Mouse (Mus musculus): ENCODE data around the gene Abcb1b. TPM values are rescaled to one million over a fixed set of nuclear protein-coding genes. Genes with fewer than 3 reads are reported as not detected.

Gene Abcb1b
- total RNA-seq, 2 experiments from 2014 or later: 3.4 to 4.8 TPM

DNA sequence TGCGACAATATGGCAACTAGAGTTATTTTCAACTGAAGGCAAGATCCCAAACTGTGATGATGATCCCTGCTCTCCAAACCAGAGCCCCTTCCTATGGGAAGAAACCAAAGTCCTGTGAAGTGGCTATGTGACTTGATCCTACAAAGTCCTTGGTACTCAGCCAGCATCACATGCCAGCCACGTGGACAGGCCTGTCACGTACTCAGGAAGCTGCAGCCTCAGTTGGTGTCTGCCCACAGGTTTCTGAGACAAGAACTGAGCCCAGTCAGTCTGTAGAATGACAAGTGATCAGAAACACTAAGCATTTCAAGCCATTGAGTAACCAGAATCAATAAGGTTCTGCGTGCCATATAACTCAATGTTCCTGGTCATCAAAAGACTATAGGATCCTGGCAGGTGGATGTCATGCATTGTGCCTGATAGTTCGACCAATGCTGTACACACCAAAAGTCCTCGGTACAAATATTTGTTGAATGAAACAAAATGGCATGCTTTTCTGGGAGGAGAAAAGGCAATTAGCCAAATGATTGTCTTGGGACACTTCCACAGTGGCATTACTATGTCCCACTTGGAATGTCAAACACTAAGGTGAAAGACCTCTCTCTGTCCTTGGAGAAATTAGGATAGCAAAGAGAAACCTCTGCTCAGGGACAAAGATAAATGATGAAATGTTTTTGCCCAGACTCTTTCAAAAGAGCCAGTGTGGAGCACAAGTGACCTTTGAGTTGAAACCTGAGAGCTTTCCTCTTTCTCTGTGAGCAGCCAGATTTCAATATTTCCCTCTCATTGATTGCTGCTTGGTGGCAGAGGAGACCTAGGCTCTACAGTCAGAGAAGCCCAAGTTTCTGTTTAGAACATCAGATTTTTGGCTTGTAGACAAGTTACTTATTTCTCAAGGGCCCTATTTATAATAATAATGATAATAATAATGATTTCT, 75.3 kb downstream of the Abcb1b start:
- no peak overlapping the region for H3K27ac ChIP-seq
- TF ChIP-seq CTCF (conservative IDR thresholded peaks at IDR 0.05): no peak
- DNase-seq (ENCODE audit: low spot score in 2 of 2): no peak
- no peak overlapping the region for H3K4me3 ChIP-seq

DNA sequence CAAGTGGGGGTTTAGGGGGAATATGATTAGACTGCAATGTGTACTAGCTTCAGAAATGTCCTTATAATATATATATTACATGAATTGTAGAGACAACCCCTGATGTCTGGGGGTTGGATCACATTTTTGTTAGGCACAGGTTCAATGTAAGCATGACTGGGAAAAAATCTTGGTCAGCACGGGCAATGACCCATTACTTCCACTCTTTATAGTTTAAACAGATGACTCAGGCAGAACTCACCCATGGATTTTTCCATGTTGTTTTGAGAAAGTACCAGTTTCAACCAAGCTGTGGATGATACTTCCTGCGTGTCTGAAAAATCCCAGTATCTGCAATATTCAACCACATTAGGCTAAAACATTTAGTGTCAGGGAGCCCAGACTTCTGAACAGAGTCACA, 79.1 kb downstream of the Abcb1b start:
- Histone ChIP-seq H3K4me3 (no peak overlapping the region), H3K27ac (no peak overlapping the region)
- DNase-seq (ENCODE audit: low spot score in 2 of 2): no peak
- TF ChIP-seq CTCF (conservative IDR thresholded peaks at IDR 0.05): no peak

DNA sequence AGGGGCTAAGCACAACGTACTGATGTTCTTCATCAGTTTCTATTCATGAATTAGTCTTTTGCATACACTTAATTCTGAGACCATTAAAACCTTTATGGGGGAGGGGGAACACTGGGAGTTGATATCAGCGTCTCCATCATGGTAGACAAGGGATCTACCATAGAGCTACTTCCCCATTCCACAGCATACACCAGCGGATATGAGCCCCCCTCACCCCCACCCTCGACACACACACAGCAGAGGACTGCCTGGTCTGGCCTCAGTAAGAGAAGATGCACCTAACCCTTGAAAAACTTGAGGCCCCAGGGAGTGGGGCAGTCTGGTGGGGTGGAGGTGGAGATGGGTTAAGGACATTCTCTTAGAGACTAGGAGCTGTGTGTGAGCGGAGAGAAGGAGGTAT, 79.9 kb downstream of the Abcb1b start:
- Histone ChIP-seq H3K4me3 (no peak overlapping the region), H3K27ac (no peak overlapping the region)
- TF ChIP-seq CTCF (conservative IDR thresholded peaks at IDR 0.05): no peak
- DNase-seq (ENCODE audit: low spot score in 2 of 2): no peak

DNA sequence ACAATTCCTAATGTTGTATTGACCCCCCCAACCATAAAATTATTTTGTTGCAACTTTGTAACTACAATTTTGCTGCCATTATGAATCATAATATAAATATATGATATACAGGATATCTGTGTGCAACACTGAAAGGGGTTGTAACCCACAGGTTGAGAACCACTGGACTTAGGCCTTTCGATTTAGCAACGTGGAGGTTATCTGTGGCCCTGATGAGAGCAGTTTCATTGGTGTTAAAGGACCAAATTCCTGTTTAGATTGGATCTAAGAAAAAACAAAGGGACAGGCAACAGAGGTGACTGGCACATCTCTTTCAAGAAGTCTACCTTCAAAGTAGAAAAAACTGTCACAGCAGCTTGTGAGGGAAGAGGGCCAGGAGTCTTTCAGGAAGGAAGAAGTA, 87.9 kb downstream of the Abcb1b start:
- Histone ChIP-seq H3K27ac (no peak overlapping the region), H3K4me3 (no peak overlapping the region)
- no peak for DNase-seq (ENCODE audit: low spot score in 2 of 2)
- no peak for TF ChIP-seq CTCF (conservative IDR thresholded peaks at IDR 0.05)

DNA sequence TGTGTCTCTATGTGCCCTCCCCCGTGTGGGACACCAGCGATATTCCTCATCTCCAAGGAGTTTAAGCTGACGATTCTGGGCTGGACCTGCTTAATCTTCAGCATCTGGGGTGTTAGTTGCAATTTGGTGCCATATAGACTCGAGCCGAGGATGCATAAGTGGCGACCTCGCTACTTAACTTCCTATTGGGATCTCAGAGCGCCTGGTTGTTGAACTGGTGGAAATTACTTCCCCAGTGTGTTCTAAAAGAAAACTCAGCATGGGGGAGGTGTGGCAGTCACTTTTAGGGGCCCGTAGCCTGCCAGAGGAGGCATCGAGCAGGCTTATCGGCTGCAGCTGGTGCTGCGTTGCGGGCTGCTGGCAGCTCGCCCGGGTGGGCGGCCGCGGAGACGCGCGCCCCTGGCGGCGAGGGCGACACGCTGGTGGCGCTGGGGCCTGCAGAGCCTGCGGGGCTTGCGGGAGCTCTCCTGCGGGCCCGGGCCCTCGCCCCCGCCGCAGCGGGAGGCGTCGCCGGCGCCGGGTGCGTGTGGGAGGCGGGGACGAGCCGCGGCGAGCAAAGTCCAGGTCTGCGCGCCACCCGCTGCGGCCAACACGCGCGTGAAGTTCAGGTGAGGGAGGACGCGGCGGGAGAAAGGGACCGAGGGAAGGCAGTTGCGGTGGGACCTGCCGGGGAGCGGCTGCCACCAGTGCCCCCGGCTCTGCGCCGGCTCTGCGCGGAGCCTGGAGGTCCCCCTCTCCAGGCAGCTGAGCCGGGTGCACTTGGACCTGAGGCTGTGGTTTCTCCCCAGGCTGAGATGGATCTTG, 95.6 kb downstream of the Abcb1b start, which contains the start of gene Abcb4:
TSS of gene Abcb4 (plus strand) at position 418 of the 804 bp plus-strand sequence.
- peak; percentile 52 to 76 for DNase-seq (ENCODE audit: low spot score in 2 of 2)
- peak; percentile 74 for TF ChIP-seq CTCF (conservative IDR thresholded peaks at IDR 0.05)
- H3K27ac ChIP-seq: peak within 1 kb of the TSS; percentile 74
- peak within 1 kb of the TSS; percentile 70 for H3K4me3 ChIP-seq

DNA sequence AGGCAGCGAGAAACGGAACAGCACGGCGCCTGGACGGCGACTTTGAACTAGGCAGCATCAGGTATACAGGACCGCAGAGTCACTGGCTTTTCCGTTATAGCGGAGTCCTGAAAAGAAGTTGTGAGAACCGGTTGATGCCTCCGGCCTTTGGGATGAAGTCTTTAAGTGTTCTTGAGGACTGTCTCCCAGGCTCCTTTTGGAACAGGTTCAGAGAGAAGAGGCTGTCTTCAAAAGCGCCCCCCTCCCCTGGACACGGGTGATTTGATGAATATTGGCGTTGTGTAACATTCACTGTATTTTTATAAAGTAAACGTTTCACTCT, 96.1 kb downstream of the Abcb1b start:
- no peak for TF ChIP-seq CTCF (conservative IDR thresholded peaks at IDR 0.05)
- H3K4me3 ChIP-seq: peak overlapping the region; percentile 70
- no peak for DNase-seq (ENCODE audit: low spot score in 2 of 2)
- peak overlapping the region; percentile 74 for H3K27ac ChIP-seq

DNA sequence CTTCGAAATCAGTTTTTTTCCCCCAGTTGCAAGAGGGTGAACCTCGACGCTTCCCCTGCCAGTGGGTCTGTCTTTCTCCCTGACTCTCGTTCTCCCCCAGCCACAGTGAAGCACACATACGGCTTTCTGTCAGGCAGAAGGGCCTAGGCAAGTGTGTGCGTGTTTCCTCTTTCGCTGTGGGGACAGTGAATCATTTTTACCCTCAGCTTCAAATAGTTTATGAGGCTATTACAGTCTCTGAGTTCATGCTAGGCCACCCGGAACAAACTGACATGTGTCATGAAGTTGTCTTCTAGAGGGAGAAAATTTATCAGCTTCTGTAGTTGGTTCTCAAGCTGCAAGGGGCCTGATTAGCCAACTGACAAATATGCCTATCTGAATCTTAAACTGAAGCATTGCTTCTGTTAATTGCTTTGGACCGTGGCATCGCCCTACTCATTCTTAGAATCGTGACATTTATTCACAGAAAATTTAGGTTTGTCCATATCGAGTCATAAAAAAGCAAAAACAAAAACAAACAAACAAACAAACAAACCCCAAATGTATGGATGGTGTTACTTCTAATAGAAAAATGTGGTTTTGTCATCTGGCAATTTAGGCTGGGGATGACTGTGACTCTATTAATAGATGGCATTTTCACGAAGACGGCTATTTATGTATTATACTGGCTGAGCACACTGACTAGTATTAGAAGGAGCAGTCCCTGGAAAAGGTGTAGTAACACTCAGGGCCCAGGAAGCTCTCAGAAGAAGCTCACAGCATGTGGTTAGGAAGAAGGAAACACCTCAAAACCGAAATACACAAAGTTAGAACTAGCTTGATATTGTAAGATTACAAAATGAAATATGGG, 96.9 kb downstream of the Abcb1b start:
- Histone ChIP-seq H3K4me3 (no peak overlapping the region), H3K27ac (peak overlapping the region; percentile 74; the same call in 1 of the 2 replicates)
- no peak for TF ChIP-seq CTCF (conservative IDR thresholded peaks at IDR 0.05)
- DNase-seq (ENCODE audit: low spot score in 2 of 2): no peak

DNA sequence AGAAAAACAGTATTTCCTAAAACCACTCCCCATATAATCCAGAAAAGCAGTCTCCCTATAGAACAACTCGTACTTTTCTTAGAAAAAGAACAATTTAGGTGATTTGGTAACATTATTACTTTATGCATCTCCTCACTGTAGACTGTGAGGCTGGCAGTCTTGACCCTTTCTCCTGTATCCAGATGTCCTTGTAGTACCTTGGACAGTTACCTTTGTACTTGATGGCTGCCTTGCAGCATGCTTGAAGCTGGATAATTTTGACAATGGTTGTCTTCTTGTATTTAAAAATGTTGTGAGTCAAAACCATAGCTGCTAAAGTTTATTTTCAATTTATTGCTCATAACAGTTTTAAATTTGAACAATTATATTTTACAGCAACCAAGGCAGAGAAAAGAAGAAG, 98.3 kb downstream of the Abcb1b start:
- TF ChIP-seq CTCF (conservative IDR thresholded peaks at IDR 0.05): no peak
- no peak for DNase-seq (ENCODE audit: low spot score in 2 of 2)
- no peak overlapping the region for H3K4me3 ChIP-seq
- H3K27ac ChIP-seq: no peak overlapping the region

DNA sequence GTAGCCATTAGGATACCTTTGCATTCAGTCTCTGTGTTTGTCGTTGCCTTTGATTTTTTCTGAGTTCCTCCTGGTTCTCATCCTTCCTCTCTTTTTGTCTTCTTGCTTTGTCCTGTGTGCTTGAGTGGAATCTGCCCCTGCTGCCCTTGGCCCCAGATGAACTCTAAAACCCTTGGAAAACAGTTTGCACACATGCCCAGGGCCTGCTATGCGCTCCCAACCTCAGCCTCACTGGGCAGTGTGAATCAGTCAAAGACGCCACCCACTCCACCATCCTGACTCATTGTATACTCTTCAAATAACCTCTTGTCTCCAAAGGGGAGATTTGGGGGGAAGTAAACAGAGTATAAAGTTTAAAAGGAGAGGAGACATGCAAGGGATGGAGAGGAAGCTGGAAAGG, 100.3 kb downstream of the Abcb1b start:
- no peak for TF ChIP-seq CTCF (conservative IDR thresholded peaks at IDR 0.05)
- no peak overlapping the region for H3K27ac ChIP-seq
- no peak for DNase-seq (ENCODE audit: low spot score in 2 of 2)
- H3K4me3 ChIP-seq: no peak overlapping the region

DNA sequence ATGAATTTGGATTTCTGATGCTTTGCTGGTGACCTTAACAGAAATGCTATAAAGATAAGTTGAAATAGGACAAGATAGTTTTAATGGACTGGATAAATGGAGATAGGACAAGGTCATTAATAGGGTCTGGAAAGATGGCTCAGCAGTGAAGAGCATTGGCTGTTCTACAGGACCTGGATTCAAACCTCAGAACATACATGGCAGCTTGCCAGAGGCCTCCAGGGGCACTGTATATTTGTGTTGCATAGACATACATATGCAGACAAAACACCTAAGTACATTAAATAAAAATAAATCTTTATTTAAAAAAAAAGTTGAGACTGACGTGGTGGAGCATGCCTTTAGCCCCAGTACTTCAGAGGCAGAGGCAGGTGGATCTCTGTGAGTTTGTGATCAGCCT, 103.1 kb downstream of the Abcb1b start:
- DNase-seq (ENCODE audit: low spot score in 2 of 2): no peak
- no peak for TF ChIP-seq CTCF (conservative IDR thresholded peaks at IDR 0.05)
- no peak overlapping the region for H3K27ac ChIP-seq
- no peak overlapping the region for H3K4me3 ChIP-seq

DNA sequence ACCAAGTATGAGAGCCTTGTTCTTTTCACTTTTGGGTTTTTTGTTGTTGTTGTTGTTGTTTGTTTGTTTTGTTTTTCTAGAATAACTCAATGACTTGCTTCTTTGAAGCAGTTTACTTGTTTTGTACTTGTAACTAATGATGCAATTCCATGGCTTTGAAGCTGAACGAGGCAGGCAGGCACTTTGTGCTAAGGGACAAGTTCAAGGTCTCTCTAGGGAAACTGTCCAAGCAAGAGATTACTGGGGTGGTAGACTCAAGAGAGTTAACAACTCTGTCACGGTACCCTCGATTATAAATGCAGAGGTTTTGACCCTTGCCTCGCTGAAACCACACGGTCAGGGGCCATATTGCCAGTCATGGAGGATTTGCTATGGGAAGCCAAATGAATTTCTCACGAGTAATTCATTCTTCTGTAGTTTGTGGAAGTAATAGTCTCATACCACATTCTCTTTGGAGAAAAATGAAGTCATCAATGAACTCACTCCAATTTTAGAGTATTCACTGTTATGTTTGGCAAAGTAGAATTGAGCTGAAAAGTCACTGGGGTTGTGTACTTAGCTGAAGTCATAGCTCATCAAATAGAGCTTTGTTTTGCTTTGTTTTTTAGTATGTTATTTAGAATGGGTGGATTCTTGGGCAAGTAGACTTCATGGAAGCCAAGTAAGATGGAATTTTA, 104.3 kb downstream of the Abcb1b start:
- no peak for DNase-seq (ENCODE audit: low spot score in 2 of 2)
- H3K4me3 ChIP-seq: no peak overlapping the region
- no peak for TF ChIP-seq CTCF (conservative IDR thresholded peaks at IDR 0.05)
- H3K27ac ChIP-seq: no peak overlapping the region

DNA sequence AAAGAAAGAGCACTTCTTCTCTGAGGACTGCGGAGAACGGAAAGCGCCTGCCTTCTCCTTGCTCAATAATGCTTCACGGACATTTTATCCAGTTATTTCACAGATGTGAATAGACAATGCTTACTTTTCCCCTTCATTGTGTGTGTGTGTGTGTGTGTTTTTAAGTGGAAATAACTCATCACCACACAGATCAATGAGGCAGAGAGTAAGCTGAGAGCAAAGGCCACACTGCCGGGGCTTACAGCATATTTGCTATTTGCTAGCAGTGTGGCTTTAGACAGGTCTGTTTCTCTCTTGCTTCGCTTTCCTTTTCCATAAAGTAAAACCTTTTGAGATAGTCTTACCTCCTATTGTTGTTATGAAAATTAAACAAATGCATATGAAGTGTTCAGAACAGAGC, 106.6 kb downstream of the Abcb1b start:
- Histone ChIP-seq H3K4me3 (no peak overlapping the region), H3K27ac (no peak overlapping the region)
- no peak for DNase-seq (ENCODE audit: low spot score in 2 of 2)
- TF ChIP-seq CTCF (conservative IDR thresholded peaks at IDR 0.05): no peak

Measured in layer of hippocampus, adult 2 months (tissue).